Mouse (Mus musculus): Measurements from ENCODE around the gene Ap1ar. TPM values are rescaled to one million over a fixed set of nuclear protein-coding genes. Genes with fewer than 3 reads are reported as not detected.

The Ap1ar gene
- polyA plus RNA-seq (2014; fragmentation: Nextera tagmentation; extraction: Ambion mirVana), result 26.2 and 30.4 TPM in 2 replicates

- Histone ChIP-seq H3K4me2 (ENCODE audit: low read length) (peak within 1 kb of the TSS; percentile 80), H3K9ac (ENCODE audit: low read length) (peak within 1 kb of the TSS; percentile 89), H3K4me3 (ENCODE audit: control insufficient read depth in 1 of 2, insufficient read depth in 1 of 2, low read depth in 1 of 2, low read length in 2 of 2) (peak within 1 kb of the TSS; percentile 90 to 97), H3K9me3 (ENCODE audit: control insufficient read depth, low read length) (no peaks in the 10 kb centered on the region), H3K4me1 (ENCODE audit: control insufficient read depth in 2 of 2, insufficient read depth in 2 of 2, low read length in 2 of 2) (peaks cover 0 to 15% of the 10 kb centered on the region in 2 experiments; a peak in 1 of 4 replicates), H3K36me3 (ENCODE audit: control insufficient read depth, insufficient read depth, low read length) (0 out of 2 replicates have a peak, but pooled peaks cover 6% of the 10 kb centered on the region), H3K27me3 (ENCODE audit: control insufficient read depth, insufficient read depth, low read length) (0 out of 2 replicates have a peak, but pooled peaks cover 3% of the 10 kb centered on the region), H3K27ac (replicated peaks in 1 of 2; ENCODE audit: control insufficient read depth in 1 of 2, insufficient read depth in 1 of 2, low read depth in 2 of 2, low read length in 2 of 2) (peak within 1 kb of the TSS; percentile 93 to 94)
- ATAC-seq (ENCODE audit: insufficient number of reproducible peaks, insufficient read depth, low FRiP score, low read depth), result peak; percentile 94
- 0% methylated on average over 56 of the region's 89 CpGs for WGBS
Measured at GRCm38 (mm10) chr3:127837154-127837865, at the start of gene Ap1ar. Gene Ap1ar (minus strand): TSS chr3:127837523.

- Histone ChIP-seq H3K9me3 (ENCODE audit: control insufficient read depth, low read length) (no peaks in the 10 kb centered on the region), H3K27ac (replicated peaks in 1 of 2; ENCODE audit: control insufficient read depth in 1 of 2, insufficient read depth in 1 of 2, low read depth in 2 of 2, low read length in 2 of 2) (no peak overlapping the region), H3K36me3 (ENCODE audit: control insufficient read depth, insufficient read depth, low read length) (no peaks in the 10 kb centered on the region), H3K9ac (ENCODE audit: low read length) (no peak overlapping the region), H3K4me1 (ENCODE audit: control insufficient read depth in 2 of 2, insufficient read depth in 2 of 2, low read length in 2 of 2) (peaks cover 0 to 7% of the 10 kb centered on the region in 2 experiments; a peak in 2 of 4 replicates), H3K4me2 (ENCODE audit: low read length) (no peak overlapping the region), H3K4me3 (ENCODE audit: control insufficient read depth in 1 of 2, insufficient read depth in 1 of 2, low read depth in 1 of 2, low read length in 2 of 2) (no peak overlapping the region), H3K27me3 (ENCODE audit: control insufficient read depth, insufficient read depth, low read length) (no peaks in the 10 kb centered on the region)
- WGBS, result 25% methylated on average over 2 of the region's 2 CpGs
- no peak for ATAC-seq (ENCODE audit: insufficient number of reproducible peaks, insufficient read depth, low FRiP score, low read depth)
Measured at GRCm38 (mm10) chr3:127881684-127882083, 44.4 kb upstream of the Ap1ar start.

- 92% methylated on average over 3 of the region's 3 CpGs for WGBS
- Histone ChIP-seq H3K36me3 (ENCODE audit: control insufficient read depth, insufficient read depth, low read length) (no peaks in the 10 kb centered on the region), H3K27me3 (ENCODE audit: control insufficient read depth, insufficient read depth, low read length) (no peaks in the 10 kb centered on the region), H3K4me2 (ENCODE audit: low read length) (no peak overlapping the region), H3K4me3 (ENCODE audit: control insufficient read depth in 1 of 2, insufficient read depth in 1 of 2, low read depth in 1 of 2, low read length in 2 of 2) (no peak overlapping the region), H3K9ac (ENCODE audit: low read length) (no peak overlapping the region), H3K9me3 (ENCODE audit: control insufficient read depth, low read length) (no peaks in the 10 kb centered on the region), H3K4me1 (ENCODE audit: control insufficient read depth in 2 of 2, insufficient read depth in 2 of 2, low read length in 2 of 2) (peaks cover 0 to 7% of the 10 kb centered on the region in 2 experiments; a peak in 2 of 4 replicates), H3K27ac (replicated peaks in 1 of 2; ENCODE audit: control insufficient read depth in 1 of 2, insufficient read depth in 1 of 2, low read depth in 2 of 2, low read length in 2 of 2) (no peak overlapping the region)
- no peak for ATAC-seq (ENCODE audit: insufficient number of reproducible peaks, insufficient read depth, low FRiP score, low read depth)
Measured at GRCm38 (mm10) chr3:127879968-127880367, 42.6 kb upstream of the Ap1ar start.

GRCm38 (mm10) chr3:127875509-127875908, 38.2 kb upstream of the Ap1ar start:
- no peak for ATAC-seq (ENCODE audit: insufficient number of reproducible peaks, insufficient read depth, low FRiP score, low read depth)
- Histone ChIP-seq H3K36me3 (ENCODE audit: control insufficient read depth, insufficient read depth, low read length) (no peaks in the 10 kb centered on the region), H3K9ac (ENCODE audit: low read length) (no peak overlapping the region), H3K27ac (replicated peaks in 1 of 2; ENCODE audit: control insufficient read depth in 1 of 2, insufficient read depth in 1 of 2, low read depth in 2 of 2, low read length in 2 of 2) (no peak overlapping the region), H3K4me2 (ENCODE audit: low read length) (no peak overlapping the region), H3K9me3 (ENCODE audit: control insufficient read depth, low read length) (no peaks in the 10 kb centered on the region), H3K4me3 (ENCODE audit: control insufficient read depth in 1 of 2, insufficient read depth in 1 of 2, low read depth in 1 of 2, low read length in 2 of 2) (no peak overlapping the region), H3K27me3 (ENCODE audit: control insufficient read depth, insufficient read depth, low read length) (no peaks in the 10 kb centered on the region), H3K4me1 (ENCODE audit: control insufficient read depth in 2 of 2, insufficient read depth in 2 of 2, low read length in 2 of 2) (no peaks in the 10 kb centered on the region)
- 95% methylated on average over 2 of the region's 2 CpGs for WGBS

GRCm38 (mm10) chr3:127875059-127875458, 37.7 kb upstream of the Ap1ar start:
- H3K4me1 ChIP-seq (ENCODE audit: control insufficient read depth in 2 of 2, insufficient read depth in 2 of 2, low read length in 2 of 2), result no peaks in the 10 kb centered on the region
- no peaks in the 10 kb centered on the region for H3K27me3 ChIP-seq (ENCODE audit: control insufficient read depth, insufficient read depth, low read length)
- no peak overlapping the region for H3K4me2 ChIP-seq (ENCODE audit: low read length)
- WGBS, result 86% methylated on average over 7 of the region's 7 CpGs
- H3K4me3 ChIP-seq (ENCODE audit: control insufficient read depth in 1 of 2, insufficient read depth in 1 of 2, low read depth in 1 of 2, low read length in 2 of 2), result no peak overlapping the region
- no peak overlapping the region for H3K9ac ChIP-seq (ENCODE audit: low read length)
- no peak overlapping the region for H3K27ac ChIP-seq (replicated peaks in 1 of 2; ENCODE audit: control insufficient read depth in 1 of 2, insufficient read depth in 1 of 2, low read depth in 2 of 2, low read length in 2 of 2)
- no peak for ATAC-seq (ENCODE audit: insufficient number of reproducible peaks, insufficient read depth, low FRiP score, low read depth)
- no peaks in the 10 kb centered on the region for H3K9me3 ChIP-seq (ENCODE audit: control insufficient read depth, low read length)
- H3K36me3 ChIP-seq (ENCODE audit: control insufficient read depth, insufficient read depth, low read length), result no peaks in the 10 kb centered on the region

- H3K4me2 ChIP-seq (ENCODE audit: low read length), result no peak overlapping the region
- H3K9ac ChIP-seq (ENCODE audit: low read length), result no peak overlapping the region
- H3K27ac ChIP-seq (replicated peaks in 1 of 2; ENCODE audit: control insufficient read depth in 1 of 2, insufficient read depth in 1 of 2, low read depth in 2 of 2, low read length in 2 of 2), result no peak overlapping the region
- no peaks in the 10 kb centered on the region for H3K9me3 ChIP-seq (ENCODE audit: control insufficient read depth, low read length)
- no peaks in the 10 kb centered on the region for H3K36me3 ChIP-seq (ENCODE audit: control insufficient read depth, insufficient read depth, low read length)
- H3K4me1 ChIP-seq (ENCODE audit: control insufficient read depth in 2 of 2, insufficient read depth in 2 of 2, low read length in 2 of 2), result no peaks in the 10 kb centered on the region
- ATAC-seq (ENCODE audit: insufficient number of reproducible peaks, insufficient read depth, low FRiP score, low read depth), result no peak
- WGBS, result 54% methylated on average over 4 of the region's 4 CpGs
- no peaks in the 10 kb centered on the region for H3K27me3 ChIP-seq (ENCODE audit: control insufficient read depth, insufficient read depth, low read length)
- H3K4me3 ChIP-seq (ENCODE audit: control insufficient read depth in 1 of 2, insufficient read depth in 1 of 2, low read depth in 1 of 2, low read length in 2 of 2), result no peak overlapping the region
Measured at GRCm38 (mm10) chr3:127874254-127874883, 37.0 kb upstream of the Ap1ar start.

- Histone ChIP-seq H3K4me2 (ENCODE audit: low read length) (no peak overlapping the region), H3K36me3 (ENCODE audit: control insufficient read depth, insufficient read depth, low read length) (no peaks in the 10 kb centered on the region), H3K4me1 (ENCODE audit: control insufficient read depth in 2 of 2, insufficient read depth in 2 of 2, low read length in 2 of 2) (no peaks in the 10 kb centered on the region), H3K9ac (ENCODE audit: low read length) (no peak overlapping the region), H3K27me3 (ENCODE audit: control insufficient read depth, insufficient read depth, low read length) (no peaks in the 10 kb centered on the region), H3K27ac (replicated peaks in 1 of 2; ENCODE audit: control insufficient read depth in 1 of 2, insufficient read depth in 1 of 2, low read depth in 2 of 2, low read length in 2 of 2) (peak overlapping the region; percentile 12 to 39; a peak in 3 of 4 replicates), H3K4me3 (ENCODE audit: control insufficient read depth in 1 of 2, insufficient read depth in 1 of 2, low read depth in 1 of 2, low read length in 2 of 2) (no peak overlapping the region), H3K9me3 (ENCODE audit: control insufficient read depth, low read length) (no peaks in the 10 kb centered on the region)
- 57% methylated on average over 9 of the region's 9 CpGs for WGBS
- ATAC-seq (ENCODE audit: insufficient number of reproducible peaks, insufficient read depth, low FRiP score, low read depth), result no peak
Measured at GRCm38 (mm10) chr3:127871575-127871974, 34.3 kb upstream of the Ap1ar start.
